Mouse (Mus musculus): ENCODE data around the gene Tom1l2.

Tom1l2 gene

DNA sequence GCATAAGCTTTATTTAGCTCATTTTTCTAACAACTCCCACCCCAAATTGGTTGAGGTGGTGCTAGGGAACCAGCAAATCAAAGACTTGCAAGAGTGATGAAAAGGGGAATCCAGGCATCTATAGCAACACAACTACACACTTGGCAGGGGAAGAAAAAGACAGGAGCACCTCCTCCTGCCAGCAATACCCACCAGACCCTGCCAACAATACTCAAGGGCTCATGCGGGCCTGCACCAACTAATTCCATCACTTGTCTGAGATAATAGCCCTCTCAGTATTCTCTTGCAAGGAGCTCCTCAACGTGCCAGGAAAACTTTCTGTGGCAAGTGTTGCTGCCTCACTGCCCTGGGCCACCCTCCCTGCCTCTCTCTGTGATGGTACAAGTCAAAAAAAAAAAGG lies 49.2 kb downstream of the Tom1l2 start:
- DNase-seq, result no peak

DNA sequence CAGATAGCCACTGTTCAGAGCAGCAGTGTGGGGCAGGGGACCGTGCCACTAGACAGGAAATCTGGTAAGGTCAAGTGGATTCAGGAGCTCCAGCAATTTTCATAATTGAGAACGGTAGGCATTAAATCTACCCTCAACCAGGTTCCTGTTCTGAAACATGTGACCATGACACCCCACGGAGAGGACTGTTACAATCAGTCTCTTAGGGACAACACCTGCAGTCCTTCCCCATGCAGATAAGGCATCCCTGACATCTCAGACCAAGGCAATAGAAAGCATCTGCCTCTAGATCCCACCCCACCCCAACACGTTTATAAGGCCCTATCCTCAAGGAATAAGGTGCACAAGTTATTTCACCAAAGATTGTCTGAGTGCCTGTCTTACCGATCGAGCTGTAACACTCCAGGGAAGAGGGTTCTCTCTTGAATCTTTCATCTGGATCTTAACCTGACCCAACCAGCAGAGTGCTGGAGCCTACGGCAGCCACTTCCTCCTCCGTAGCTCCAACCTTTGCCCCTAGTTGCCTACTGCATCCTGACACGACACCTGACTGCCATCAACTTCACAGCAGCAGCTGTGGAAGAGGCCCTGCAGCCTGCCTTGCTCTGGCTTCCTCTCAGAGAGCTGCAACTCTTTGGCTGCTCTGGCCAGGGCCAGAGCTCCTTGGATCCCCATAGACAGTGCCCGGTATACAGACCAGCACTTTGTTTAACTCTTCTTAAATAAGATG lies 50.2 kb downstream of the Tom1l2 start:
- peak in 1 of 2 experiments; percentile 15 for DNase-seq

DNA sequence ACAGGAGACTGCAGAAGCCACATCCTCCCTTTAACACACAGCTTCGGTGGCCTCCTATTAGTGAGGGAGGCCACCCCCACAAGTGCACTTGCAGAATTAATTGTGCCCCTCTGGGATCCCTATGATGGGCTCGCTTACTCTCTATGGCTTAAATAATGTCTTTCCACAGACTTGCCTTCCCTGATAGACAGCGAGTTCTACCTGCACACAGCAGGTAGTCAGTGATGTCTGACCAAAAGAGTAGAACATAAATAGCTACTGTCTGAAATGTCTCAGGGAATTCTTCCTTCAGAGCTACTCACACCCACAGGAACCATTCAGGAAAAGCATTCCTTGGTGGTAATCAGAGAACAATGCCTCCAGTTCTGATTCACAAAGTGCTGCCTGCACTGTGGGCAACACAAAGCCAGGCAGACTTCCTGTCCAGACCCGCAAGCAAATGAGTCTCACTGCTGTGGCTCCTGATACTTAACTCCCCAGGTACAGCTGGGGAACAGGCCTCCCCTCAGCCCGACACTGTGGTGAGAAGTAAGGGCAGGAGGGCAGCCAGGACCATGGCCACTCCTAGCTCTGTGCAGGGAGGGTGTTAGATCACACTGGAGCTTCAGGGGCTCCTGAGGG lies 51.0 kb downstream of the Tom1l2 start:
- peak; percentile 19 for DNase-seq

DNA sequence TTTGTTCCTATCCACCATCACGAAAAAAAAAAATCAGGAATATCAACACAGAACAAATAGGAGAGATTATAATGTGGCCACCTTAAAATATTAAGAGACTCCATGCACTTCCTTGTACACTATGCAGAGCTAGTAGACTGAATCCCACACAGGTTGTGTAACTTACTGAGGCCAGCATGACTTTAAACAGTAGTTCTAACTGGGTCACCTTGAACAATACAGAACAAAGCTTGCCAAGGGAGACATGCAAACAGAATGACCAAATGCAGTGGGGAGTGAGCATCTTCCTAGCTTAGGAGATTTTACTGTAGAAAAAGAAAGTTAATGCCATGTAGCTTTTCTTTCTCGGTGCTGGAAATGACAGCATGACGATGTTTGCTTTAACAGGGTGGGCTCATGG lies 52.4 kb downstream of the Tom1l2 start:
- no peak for DNase-seq

DNA sequence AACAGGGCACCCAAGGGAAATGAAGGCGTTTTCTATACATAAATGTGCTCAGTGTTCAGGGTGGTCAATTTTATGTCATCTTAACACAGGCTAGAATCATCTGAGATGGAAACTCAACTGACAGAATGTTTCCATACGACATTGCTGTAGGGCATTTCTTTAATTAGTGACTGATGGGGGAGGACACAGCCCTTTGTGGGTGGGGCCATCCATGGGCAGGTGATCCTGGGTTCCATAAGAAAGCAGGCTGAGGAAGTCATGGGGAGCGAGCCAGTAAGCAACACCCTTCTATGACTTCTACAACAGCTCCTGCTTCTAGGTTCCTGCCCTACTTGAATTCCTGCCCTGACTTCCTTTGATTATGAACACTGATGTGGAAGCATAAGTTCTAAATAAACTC lies 54.9 kb downstream of the Tom1l2 start:
- DNase-seq, result no peak

DNA sequence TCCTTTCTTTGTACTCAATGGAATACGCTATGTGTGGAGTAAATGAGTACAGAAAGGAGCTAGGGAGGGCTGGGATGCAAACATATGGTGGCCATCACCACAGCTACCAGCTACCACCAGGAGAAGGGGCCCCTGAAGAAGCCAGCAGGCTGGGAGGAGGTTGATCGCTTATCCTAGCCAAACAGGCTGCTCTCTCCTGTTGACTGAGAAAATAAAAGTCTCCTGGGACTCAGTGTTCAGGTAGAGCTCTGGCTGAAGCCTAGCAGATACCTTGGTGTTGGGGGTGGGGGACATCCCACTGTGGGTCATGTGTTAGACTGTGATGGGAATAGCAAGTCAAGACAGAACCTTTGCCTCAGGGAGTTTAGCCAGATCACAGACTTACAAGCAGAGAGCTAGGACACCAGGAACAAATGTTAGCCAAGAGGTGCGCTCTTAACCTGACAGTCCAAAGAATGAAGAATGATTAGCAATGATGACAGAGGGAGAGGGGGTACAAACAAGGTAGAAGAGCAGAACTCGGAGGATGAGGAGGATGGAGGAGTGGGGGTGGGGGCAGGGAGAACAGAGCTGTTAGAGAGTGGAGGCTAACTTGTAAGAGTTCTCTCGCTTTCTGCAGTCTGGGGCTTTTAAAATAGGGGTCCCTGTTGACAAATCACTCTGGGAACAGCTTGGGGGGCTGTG lies 57.9 kb downstream of the Tom1l2 start:
- DNase-seq, result no peak

DNA sequence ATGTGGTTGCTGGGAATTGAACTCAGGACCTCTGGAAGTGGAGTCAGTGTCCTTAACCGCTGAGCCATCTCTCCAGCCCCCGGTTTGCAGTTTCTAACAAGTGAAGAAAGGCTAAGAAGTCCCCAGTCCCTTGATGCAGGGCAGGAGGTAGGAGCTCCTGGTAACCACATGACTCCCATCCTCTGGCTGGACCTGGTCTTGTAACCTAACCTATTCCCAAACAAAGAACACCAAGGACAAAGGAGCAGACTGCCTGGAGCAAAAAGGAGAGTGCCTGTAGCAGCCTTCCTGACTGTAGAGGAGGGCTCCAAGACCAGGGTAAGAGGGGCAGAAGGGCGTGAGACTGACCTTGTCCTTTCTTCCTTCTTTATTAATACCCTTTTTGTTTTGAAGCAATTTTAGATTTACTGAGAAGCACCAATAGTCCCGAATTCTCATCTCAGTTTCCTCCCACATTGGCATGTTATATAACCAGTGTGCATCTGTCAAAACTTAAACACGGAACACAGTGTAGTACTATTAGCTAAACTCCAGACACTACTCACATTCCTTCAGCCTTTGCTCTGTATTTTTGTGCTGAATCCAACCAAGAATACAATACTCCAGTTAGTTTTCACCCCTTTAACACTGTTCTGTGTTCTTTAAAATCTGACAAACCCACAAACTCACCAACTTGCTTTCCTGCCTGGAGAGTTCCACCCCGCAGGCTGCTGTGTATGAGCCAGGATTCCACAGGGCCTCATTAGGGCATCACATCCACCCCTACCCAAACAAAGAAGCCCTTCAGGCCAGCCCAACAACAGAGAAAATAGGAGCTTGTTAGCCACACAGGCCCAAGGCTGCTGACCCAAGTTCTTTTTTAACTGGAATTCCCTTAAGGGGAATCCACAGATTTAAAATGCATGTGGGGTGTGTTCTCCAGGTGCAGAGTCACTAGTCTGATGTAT lies 58.7 kb downstream of the Tom1l2 start:
- DNase-seq, result no peak

DNA sequence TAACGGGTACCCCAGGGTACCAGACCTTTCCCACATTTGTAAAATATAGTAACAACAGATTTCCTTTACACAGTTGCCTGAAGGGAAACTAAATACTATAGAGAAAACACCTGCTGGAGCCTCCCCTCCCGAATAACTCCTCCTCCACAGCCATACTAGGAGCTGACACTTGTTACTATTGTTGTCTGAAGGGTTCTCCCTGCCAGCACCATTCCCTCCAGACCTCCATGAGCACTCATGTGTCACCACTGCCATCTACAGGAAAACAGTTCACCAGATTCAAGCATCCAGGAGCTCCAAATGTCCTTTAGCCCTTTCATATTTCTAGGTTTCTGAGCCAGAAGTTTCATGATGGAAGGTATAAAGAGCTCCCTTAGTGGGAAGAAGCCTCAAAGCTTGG lies 60.0 kb downstream of the Tom1l2 start:
- DNase-seq, result no peak

DNA sequence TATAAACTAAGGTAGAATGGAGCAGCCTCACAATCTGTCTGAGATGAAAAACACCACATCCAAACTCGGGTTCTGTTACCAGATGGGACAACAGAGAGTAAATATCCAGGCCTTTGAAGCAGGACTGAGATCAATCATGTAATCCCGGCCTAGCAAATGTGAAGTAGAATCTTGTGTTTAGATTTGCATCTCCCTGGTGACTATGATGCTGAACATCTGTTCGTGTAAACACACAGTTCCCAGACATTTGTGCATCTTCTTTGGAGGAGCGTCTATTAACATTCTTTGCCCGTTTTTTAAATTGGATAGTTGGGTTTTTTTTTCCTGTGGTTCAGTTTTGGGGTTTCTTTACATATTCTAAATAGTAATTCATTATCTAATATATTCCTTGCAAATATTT lies 63.7 kb downstream of the Tom1l2 start:
- DNase-seq, result no peak

DNA sequence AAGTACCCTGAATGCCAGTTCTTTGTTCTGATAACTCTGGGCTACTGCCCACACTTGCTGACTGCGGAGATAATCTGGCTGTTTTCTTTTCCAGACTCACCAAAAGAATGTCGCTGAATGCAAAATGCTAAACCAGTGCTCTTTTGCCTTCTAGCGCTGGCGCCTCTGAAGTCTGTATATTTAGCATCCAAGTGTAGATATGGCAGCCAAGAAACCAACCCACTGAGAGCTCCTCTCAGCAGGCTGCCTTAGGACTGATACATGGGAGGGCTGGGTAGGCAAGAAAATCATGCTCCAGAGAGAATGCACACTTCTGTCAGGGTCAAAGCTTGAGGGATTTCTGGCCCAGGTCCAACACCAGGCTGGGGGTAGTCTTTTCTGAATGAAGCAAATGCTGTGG lies 66.4 kb downstream of the Tom1l2 start:
- DNase-seq, result no peak

DNA sequence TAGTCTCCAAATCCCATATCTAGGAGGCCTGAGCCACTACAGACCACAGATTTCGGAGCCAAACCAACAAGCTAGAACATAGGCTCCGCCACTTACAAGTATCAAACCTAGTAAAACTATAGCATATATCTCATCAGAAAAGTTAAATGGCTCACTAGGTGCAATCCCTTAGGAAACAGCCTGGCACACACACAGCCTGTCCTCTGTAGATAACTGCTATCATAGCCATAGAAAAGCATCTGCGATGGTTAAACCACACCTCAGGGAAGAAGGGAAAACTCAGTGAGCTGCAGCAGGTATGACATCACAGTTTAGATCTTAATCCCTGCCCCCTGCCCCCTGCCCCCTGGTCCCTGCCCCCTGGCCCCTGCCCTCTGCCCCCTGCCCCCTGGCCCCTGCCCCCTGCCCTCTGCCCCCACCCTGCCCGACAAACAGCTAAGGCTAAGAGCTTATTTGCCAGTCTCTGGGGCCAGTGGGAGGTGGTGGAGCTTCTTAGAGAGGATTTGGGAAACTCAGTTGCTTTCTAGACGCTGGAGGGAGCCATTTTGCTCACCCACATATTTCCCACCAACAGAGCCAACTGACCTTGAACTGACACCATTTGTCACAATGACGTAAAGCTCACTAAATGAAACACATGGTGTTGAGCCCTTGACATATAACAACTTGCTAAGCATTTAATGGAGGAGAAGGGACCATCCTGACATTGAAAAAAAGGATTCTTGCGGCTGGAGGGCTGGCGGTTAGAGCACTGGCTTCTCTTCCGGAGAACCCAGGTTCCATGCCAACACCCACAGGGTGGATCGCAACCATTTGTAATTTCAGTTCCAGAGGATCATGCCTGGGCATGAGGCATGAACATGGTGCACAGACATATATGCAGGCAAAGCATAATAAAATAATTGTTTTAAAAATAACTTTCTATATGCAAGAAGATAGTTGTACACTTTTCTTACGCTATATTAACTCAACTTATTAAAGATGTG lies 72.0 kb downstream of the Tom1l2 start:
- DNase-seq, result no peak

DNA sequence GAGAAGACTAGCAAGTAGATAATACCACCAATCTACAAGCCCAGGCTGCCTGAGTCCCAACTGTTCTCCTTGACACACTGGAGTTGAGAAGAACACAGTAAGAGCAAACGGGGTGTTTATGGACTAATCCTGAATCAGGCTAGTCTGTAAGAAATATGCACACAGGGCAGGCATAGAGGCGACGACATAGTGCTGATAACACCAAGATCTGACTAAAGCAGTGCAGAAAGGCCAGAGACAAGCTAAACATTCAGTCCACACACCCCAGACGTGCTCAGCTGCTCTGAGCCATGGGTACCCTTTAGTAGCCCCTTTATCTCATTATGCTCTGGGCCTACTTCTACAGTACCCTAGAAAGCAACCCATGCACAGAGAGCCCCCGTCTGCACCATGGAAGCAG lies 73.2 kb downstream of the Tom1l2 start:
- DNase-seq, result no peak

DNA sequence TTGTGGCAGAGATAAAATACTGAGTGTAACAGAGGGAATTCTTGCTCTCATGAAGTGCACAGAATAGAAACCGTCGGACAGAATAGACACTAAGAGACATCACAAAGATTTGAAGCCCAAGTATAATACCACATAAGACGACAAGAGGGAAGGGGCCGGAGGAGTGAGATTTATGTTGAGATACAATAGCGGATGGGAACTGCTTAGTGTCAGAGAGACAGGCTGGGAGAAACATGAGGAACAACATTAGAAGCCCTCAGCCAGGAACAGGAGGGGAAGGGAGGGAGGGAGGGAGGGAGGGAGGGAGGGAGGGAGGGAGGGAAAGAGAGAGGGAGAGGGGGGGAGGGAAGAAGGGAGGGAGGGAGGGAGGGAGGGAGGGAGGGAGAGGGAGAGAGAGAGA lies 74.9 kb downstream of the Tom1l2 start:
- no peak for DNase-seq

DNA sequence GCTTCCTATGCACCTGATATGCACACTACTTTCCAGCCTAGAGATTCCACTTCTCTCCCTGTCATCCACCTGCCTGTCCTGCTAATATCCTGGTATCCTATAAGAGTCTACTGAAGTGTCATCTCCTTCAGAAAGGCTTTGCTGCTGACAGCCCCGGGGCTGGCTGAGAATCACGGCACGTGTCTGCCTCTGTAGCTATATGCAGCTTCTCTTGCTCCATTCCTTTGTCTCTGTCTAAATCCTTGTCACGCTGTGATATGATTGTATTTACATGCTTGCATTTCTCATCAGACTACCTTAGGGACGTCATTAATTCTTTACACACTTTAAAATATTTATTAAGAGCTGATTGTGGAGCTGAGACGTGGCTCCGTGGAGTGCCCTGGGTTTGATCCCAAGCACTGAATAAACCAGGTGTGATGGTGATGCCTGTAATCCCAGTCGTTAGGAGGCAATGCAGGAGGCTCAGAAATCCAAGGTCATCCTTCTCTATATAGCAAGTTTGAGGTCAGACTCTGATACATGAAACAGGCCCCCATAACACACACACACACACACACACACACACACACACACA lies 75.5 kb downstream of the Tom1l2 start:
- DNase-seq, result no peak

DNA sequence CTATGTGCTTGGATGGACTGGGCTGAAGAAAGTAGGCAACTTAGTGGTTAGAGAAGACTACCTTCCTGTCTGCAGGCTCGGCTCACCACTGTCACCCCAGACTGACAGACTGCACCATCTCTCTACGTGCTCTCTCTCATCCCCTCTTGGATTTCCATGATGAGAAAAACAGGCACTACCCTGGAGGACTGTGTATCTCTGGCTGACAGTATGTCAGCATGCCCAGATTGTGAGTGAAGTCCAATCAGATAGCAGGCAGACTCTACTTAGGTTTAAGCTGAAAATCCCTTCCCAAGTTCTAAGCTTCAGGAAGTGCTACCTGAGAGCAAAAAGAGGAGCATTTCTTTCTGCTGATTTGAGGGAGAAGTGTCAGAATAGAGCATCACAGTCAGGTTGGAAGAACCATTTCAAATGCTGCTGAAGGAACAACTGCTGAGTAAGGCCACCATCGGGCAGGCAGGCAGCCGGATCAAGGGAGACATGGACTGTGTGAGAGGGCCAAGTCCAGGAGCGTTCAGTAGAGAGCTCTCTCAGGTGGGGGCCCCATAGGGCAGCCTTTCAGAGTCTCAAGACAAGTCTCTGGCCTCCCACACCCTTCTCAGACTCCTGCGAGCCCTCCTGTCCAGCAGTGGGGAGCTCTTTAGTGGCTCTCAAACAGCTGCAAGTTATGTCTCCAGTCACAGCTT lies 76.2 kb downstream of the Tom1l2 start:
- DNase-seq, result no peak

DNA sequence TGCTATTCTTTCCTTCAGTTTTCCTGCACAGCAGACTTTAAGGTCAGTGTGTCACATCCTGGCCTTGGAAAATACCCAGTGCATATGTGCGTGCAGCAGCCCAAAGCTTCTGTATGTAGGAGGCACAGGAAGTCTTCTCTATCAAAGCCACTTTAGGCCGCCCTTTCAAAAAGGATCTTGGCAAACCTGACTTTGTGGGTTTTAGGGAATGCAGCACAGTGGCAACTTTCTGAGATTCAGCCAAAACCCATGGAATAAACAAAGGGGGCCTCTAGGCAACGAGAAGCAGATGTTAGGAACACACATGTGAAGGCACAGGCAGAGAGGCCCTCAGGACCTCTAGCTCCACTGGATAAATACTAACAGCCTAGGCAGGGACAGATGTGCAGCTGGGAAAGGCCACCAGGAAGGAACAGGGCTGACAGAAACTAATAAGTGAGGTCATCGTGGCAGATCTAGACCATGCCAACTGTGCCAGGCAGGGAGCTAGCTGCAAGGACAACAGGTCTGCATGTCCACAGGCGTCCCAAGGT lies 79.4 kb downstream of the Tom1l2 start:
- no peak for DNase-seq

DNA sequence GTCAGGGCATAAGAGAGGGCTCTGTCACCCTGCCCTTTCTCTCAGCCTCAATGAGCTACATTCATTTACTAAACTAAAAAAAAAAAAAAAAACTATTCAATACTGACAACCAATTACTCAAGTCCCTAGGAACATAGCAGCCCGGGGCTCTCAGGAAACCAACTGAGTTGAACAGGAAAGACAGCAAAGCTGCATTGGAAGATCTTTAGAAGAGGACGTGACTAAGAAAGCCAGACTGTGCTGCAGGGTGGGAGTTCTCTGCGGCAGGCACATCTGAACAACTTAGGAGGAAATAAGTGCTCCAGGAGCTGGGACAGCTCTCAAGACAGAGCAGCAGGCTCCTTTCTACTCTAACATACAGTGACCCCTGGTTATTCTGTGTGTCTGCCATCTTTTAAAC lies 84.1 kb downstream of the Tom1l2 start:
- no peak for DNase-seq

DNA sequence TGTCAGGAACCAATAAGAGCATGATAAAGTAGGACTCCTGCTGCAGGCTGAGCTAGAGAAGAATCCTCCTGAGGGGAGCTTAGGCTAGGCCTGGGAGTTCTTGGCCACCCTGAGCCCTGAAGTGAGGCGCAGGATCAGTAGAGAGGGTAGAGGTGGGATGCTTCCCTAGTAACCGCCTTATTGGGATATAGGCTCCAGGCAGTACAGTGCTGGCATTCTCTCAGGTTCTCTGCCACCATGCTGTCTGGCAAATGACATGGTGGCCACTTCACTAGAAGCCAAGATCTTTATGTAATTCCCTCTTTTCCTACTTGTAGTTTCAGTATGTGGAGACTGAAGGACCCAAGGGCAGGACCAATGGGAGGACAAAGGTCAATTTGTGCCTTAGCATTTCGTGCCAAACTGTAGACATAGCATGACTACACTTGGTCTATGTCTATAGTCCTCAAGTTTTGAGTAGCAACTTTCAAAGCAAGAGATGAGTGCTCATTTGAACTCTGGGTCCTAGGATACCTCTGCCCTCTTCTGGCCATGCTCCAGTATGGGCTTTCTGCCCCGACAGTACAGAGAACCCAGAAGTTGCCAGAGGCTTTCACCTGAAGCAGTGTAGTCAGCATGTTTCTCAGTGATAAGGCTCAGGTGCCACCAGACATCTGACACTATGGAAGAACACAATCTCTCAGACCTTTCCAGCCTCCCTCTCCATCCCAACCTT lies 87.3 kb downstream of the Tom1l2 start:
- DNase-seq, result no peak

DNA sequence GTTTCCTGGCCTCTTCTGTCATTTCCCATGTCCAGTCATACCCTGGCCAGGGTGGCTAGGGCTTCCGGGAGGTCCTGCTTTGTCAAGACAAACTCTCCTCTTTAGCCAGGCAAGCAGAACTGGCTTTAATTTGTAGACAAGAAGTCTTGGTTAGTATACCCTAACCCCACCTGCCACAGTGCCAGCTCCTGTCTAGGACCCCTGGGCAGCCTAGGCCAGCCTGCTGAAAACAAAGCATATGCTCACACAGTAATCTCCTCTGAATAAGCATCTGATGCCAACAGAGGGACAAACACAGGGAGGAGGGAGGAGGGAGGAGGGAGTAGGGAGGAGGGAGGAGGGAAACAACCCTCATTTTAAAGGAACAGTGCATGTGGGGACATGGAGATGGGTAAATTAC lies 88.1 kb downstream of the Tom1l2 start:
- DNase-seq, result no peak

DNA sequence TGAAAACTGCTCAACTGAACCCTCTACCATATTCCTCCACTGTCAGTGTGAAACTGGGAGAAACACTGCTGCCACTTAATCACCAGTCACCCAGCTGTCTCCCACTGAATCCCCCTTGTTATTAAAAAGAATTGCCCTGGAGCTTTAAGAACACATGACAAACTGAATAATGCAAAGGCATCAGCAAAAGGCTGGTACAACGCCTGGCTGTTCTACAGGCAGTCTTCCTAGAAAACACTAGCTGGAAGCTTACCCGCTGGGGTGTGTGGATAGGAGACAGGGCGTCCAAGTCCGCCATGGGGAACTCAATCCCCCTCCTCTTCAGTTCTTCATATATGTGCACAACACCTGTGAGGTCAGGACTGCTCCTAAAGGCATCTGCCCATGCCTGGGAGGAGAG lies 90.3 kb downstream of the Tom1l2 start:
- no peak for DNase-seq
